Mouse (Mus musculus): ENCODE results near the gene Rpl4. TPM values are rescaled to one million over a fixed set of nuclear protein-coding genes. Genes with fewer than 3 reads are reported as not detected.

Rpl4 gene
- polyA plus RNA-seq, 1 experiment from 2014 or later = 801 TPM

DNA sequence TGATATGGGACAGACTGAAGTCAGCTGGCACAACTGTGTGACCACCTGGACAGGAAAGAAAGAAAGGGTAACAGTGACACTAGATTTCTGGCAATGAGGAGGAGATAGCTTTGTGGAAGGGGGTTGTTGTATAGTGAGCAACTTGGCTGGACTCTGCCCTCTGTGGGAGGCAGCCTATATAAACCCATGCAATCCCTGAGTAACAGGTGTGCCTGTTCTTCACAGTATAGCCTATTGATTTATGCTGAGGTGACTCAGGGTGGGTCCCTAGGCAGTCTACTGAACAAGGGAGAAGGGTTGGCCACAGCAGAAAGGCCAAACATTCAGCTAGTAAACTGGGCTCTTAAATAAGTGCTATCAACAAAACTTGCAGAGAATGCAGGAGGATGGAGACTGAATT, 52.6 kb downstream of the Rpl4 start:
- Histone ChIP-seq H3K27me3 (replicated peaks) (no peaks in the 10 kb centered on the region), H3K9ac (no peak overlapping the region), H3K4me3 (no peak overlapping the region), H3K36me3 (no peaks in the 10 kb centered on the region), H3K27ac (no peak overlapping the region), H3K9me3 (no peaks in the 10 kb centered on the region), H3K4me1 (peaks cover 9% of the 10 kb centered on the region; the same call in 1 of the 2 replicates), H3K4me2 (replicated peaks) (no peak overlapping the region)
- no peak for ATAC-seq (ENCODE audit: low FRiP score, low read depth)

DNA sequence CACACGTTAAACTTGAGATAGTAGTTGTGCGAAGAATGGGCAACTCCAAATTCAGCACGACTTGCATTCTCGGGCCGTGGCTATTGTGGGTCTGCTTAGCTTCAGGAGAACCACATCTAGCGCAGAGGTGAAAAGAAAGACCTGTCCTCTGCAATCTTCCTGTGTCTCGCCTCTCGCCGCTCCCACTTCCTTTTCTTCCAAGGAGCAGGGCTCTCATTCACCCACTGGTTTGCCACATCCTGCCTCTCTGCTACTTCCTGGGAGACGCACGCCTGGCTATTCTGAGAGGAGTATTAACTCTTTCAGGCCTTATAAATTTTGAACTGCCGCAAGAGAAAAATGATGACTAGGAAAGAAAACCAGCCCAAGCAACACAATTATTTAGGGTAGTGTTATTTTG, 54.6 kb downstream of the Rpl4 start:
- Histone ChIP-seq H3K4me2 (replicated peaks) (no peak overlapping the region), H3K9ac (no peak overlapping the region), H3K9me3 (no peaks in the 10 kb centered on the region), H3K4me1 (peaks cover 23% of the 10 kb centered on the region), H3K4me3 (no peak overlapping the region), H3K27ac (no peak overlapping the region), H3K27me3 (replicated peaks) (no peaks in the 10 kb centered on the region), H3K36me3 (no peaks in the 10 kb centered on the region)
- WGBS = 90% methylated on average over 12 of the region's 12 CpGs
- no peak for ATAC-seq (ENCODE audit: low FRiP score, low read depth)

Small RNAs within 50 kb of the gene (microRNA-seq; reads per million reads assigned to microRNA genes)
- gene Gm24106 = not detected

Other genes starting within 250 kb of the Rpl4 start
- 11.0 and 11.1 TPM in 2 replicates for gene Smad6, start 151.3 kb upstream of the Rpl4 start, polyA plus RNA-seq (2016; fragmentation: Nextera tagmentation; extraction: Ambion mirVana)
- not detected in 2 replicates for gene Lctl, start 56.2 kb upstream of the Rpl4 start, polyA plus RNA-seq (2016; fragmentation: Nextera tagmentation; extraction: Ambion mirVana)
- gene Zwilch, start 271 bp upstream of the Rpl4 start, polyA plus RNA-seq (2016; fragmentation: Nextera tagmentation; extraction: Ambion mirVana) = 18.3 and 18.9 TPM in 2 replicates
- 34.4 and 35.0 TPM in 2 replicates for gene Snapc5, start 5.9 kb downstream of the Rpl4 start, polyA plus RNA-seq (2016; fragmentation: Nextera tagmentation; extraction: Ambion mirVana)
- 2.9 and 3.0 TPM in 2 replicates for gene Uchl4, start 61.8 kb downstream of the Rpl4 start, polyA plus RNA-seq (2016; fragmentation: Nextera tagmentation; extraction: Ambion mirVana)
- gene Map2k1, start 80.3 kb downstream of the Rpl4 start, polyA plus RNA-seq (2016; fragmentation: Nextera tagmentation; extraction: Ambion mirVana) = 64.1 and 67.4 TPM in 2 replicates
- gene Tipin, start 108.2 kb downstream of the Rpl4 start, polyA plus RNA-seq (2016; fragmentation: Nextera tagmentation; extraction: Ambion mirVana) = 154 and 159 TPM in 2 replicates
- 21.4 and 21.9 TPM in 2 replicates for gene Dis3l, start 167.9 kb downstream of the Rpl4 start, polyA plus RNA-seq (2016; fragmentation: Nextera tagmentation; extraction: Ambion mirVana)
- gene Megf11, start 212.3 kb downstream of the Rpl4 start, polyA plus RNA-seq (2016; fragmentation: Nextera tagmentation; extraction: Ambion mirVana) = 10.8 and 12.5 TPM in 2 replicates

Measured in neural tube, embryonic 12.5 days (tissue).